9 mouse cellular contexts compared by ENCODE assay signal in genomic region chr6:97506141-97506650, GRCm38 (mm10).
DNase-seq lines count a peak whose midpoint lies in the region; ATAC-seq and TF ChIP-seq lines count a peak whose summit lies in the region.
"Had no signal": no experiment of that assay in that cellular context is flagged by ENCODE, and none has a peak within 500 bp of the region (broad histone marks: within the 10 kb centered on the region; RNA-seq: fewer than 3 reads in every experiment).

No protein-coding gene starts in this region.

- peak; percentile 81 for ATAC-seq in heart, embryonic 15.5 days (replicated peaks; ENCODE audit: insufficient number of reproducible peaks, insufficient read depth, low FRiP score, low read depth)

- no peaks in the 10 kb centered on the region for H3K27me3 ChIP-seq in CH12.LX (replicated peaks)
- H3K27me3 ChIP-seq in heart, embryonic 15.5 days, result peaks cover 3% of the 10 kb centered on the region; the same call in 1 of the 2 replicates

- no peak overlapping the region for H3K9ac ChIP-seq in CH12.LX (ENCODE audit: insufficient read depth, low read depth)
- no peak overlapping the region for H3K9ac ChIP-seq in heart, embryonic 15.5 days

- TF ChIP-seq EP300 in CH12.LX (IDR thresholded peaks at IDR 0.05; ENCODE audit: low read length), result no peak

- H3K4me3 ChIP-seq in CH12.LX (replicated peaks in 1 of 3; ENCODE audit: low read depth in 2 of 3, low read length in 2 of 3, poor library complexity in 1 of 3), result no peak overlapping the region
- no peak overlapping the region for H3K4me3 ChIP-seq in heart, embryonic 15.5 days
- H3K4me3 ChIP-seq: myocyte had no signal

- no peak for TF ChIP-seq POLR2A in CH12.LX (IDR thresholded peaks at IDR 0.05; ENCODE audit: low read depth, low read length)

- H3K9me3 ChIP-seq in CH12.LX (replicated peaks; ENCODE audit: low read length), result no peaks in the 10 kb centered on the region
- no peaks in the 10 kb centered on the region for H3K9me3 ChIP-seq in heart, embryonic 15.5 days (replicated peaks)

- no peak for TF ChIP-seq RAD21 in CH12.LX (IDR thresholded peaks at IDR 0.05; ENCODE audit: low read depth, low read length)

- 12% methylated on average over 15 of the region's 15 CpGs for WGBS in heart, embryonic 15.5 days

- no peak overlapping the region for H3K27ac ChIP-seq in CH12.LX (ENCODE audit: insufficient read depth, low read depth)
- peak overlapping the region; percentile 16; the same call in 1 of the 2 replicates for H3K27ac ChIP-seq in heart, embryonic 15.5 days

- in situ Hi-C loops in CH12.LX (cut with MboI; ENCODE audit: low pct_ligation_motif_present, low pct_unique_long_range_greater_than_20kb, low sequenced_read_pairs), result loop anchor here (10.0 kb wide), 1 partner anchor 81 kb away; no protein-coding TSS in a partner anchor

- no peak overlapping the region for H3K4me2 ChIP-seq in CH12.LX (ENCODE audit: insufficient read depth, low read depth, poor library complexity, severe bottlenecking)
- H3K4me2 ChIP-seq in heart, embryonic 15.5 days, result peak overlapping the region; percentile 39

- no peaks in the 10 kb centered on the region for H3K79me2 ChIP-seq in CH12.LX (replicated peaks; ENCODE audit: control insufficient read depth, extremely low read depth, insufficient read depth, poor library complexity, severe bottlenecking)

- no peak for TF ChIP-seq CTCF in CH12.LX (conservative IDR thresholded peaks at IDR 0.05 in 1 of 2, IDR thresholded peaks at IDR 0.05 in 1 of 2; ENCODE audit: low read depth in 2 of 2, low read length in 2 of 2)

- H3K36me3 ChIP-seq in CH12.LX (replicated peaks in 1 of 2; ENCODE audit: control insufficient read depth in 1 of 2, insufficient read depth in 1 of 2, low read length in 1 of 2), result no peaks in the 10 kb centered on the region
- no peaks in the 10 kb centered on the region for H3K36me3 ChIP-seq in heart, embryonic 15.5 days

- DNase-seq in CH12.LX (ENCODE audit: extremely low read depth), result peak; percentile 20
- DNase-seq in Muller cell, postnatal 12 days (ENCODE audit: inconsistent ontology term), result peak; percentile 67
- DNase-seq in fibroblast of lung, adult 2 months (ENCODE audit: low read depth), result peak; percentile 62
- DNase-seq in kidney, postnatal 4 days, result peak; percentile 73 to 80
- peak; percentile 67 to 82 for DNase-seq in lung, postnatal 4 days
- DNase-seq in telencephalon, adult 2 months (ENCODE audit: low read depth, low spot score), result peak; percentile 80
- DNase-seq in T-cell, adult 2 months (ENCODE audit: low spot score), result no peak

- dilution Hi-C loops in CH12.LX (cut with MboI; ENCODE audit: extremely low pct_ligation_motif_present, extremely low pct_unique_long_range_greater_than_20kb, low sequenced_read_pairs), result no loop called here

- peaks cover 15 to 61% of the 10 kb centered on the region in 2 experiments for H3K4me1 ChIP-seq in CH12.LX (ENCODE audit: control insufficient read depth in 1 of 2, insufficient read depth in 2 of 2)
- H3K4me1 ChIP-seq in heart, embryonic 15.5 days (replicated peaks), result peaks cover 12% of the 10 kb centered on the region

TF ChIP-seq in CH12.LX, 34 proteins besides CTCF, POLR2A, EP300 and RAD21:
- TF ChIP-seq NRF1 (IDR thresholded peaks at IDR 0.05; ENCODE audit: low read depth, low read length), result no peak
- peak; percentile 77 for TF ChIP-seq ZNF384 (IDR thresholded peaks at IDR 0.05; ENCODE audit: low read depth, low read length)
